Mouse (Mus musculus): ENCODE measurements around the gene Hoxa10. TPM values are rescaled to one million over a fixed set of nuclear protein-coding genes. Genes with fewer than 3 reads are reported as not detected.

Gene Hoxa10
- polyA plus RNA-seq, 1 experiment from 2014 or later, result not detected

- DNase-seq (no peak), ATAC-seq (no peak)
- TF ChIP-seq EP300 (IDR thresholded peaks at IDR 0.05; ENCODE audit: low read depth) (no peak), CTCF (IDR thresholded peaks at IDR 0.05; ENCODE audit: low read depth) (no peak)
- peaks cover 8% of the 10 kb centered on the region for H3K4me1 ChIP-seq (ENCODE audit: insufficient read depth)
- H3K27me3 ChIP-seq (ENCODE audit: insufficient read depth, low read length), result peaks cover 100% of the 10 kb centered on the region
- H3K4me3 ChIP-seq (ENCODE audit: low read depth, low read length), result peak overlapping the region; percentile 22
- H3K9ac ChIP-seq (replicated peaks), result no peak overlapping the region
- no peaks in the 10 kb centered on the region for H3K9me3 ChIP-seq (ENCODE audit: low read length)
- H3K36me3 ChIP-seq (replicated peaks; ENCODE audit: insufficient read depth, low read length), result no peaks in the 10 kb centered on the region
- under 1% methylated on average over 71 of the region's 71 CpGs for WGBS (ENCODE audit: insufficient replicate concordance)
- no peak overlapping the region for H3K27ac ChIP-seq (ENCODE audit: low read depth)
- no peak overlapping the region for H3K4me2 ChIP-seq (ENCODE audit: low read depth, low read length)
Measured at GRCm38 (mm10) chr6:52245040-52245756, 4.5 kb upstream of the Hoxa10 start.

GRCm38 (mm10) chr6:52244471-52245039, 3.9 kb upstream of the Hoxa10 start:
- no peak for ATAC-seq
- TF ChIP-seq EP300 (IDR thresholded peaks at IDR 0.05; ENCODE audit: low read depth), result no peak
- TF ChIP-seq CTCF (IDR thresholded peaks at IDR 0.05; ENCODE audit: low read depth), result no peak
- Histone ChIP-seq H3K27ac (ENCODE audit: low read depth) (no peak overlapping the region), H3K4me1 (ENCODE audit: insufficient read depth) (peaks cover 8% of the 10 kb centered on the region), H3K36me3 (replicated peaks; ENCODE audit: insufficient read depth, low read length) (no peaks in the 10 kb centered on the region), H3K9ac (replicated peaks) (no peak overlapping the region), H3K4me2 (ENCODE audit: low read depth, low read length) (no peak overlapping the region), H3K4me3 (ENCODE audit: low read depth, low read length) (peak overlapping the region; percentile 22; the same call in 1 of the 2 replicates), H3K27me3 (ENCODE audit: insufficient read depth, low read length) (peaks cover 100% of the 10 kb centered on the region), H3K9me3 (ENCODE audit: low read length) (no peaks in the 10 kb centered on the region)
- DNase-seq, result no peak
- 2% methylated on average over 23 of the region's 23 CpGs for WGBS (ENCODE audit: insufficient replicate concordance)

- Histone ChIP-seq H3K27me3 (ENCODE audit: insufficient read depth, low read length) (peaks cover 100% of the 10 kb centered on the region), H3K4me2 (ENCODE audit: low read depth, low read length) (no peak overlapping the region), H3K27ac (ENCODE audit: low read depth) (no peak overlapping the region), H3K9me3 (ENCODE audit: low read length) (no peaks in the 10 kb centered on the region), H3K4me3 (ENCODE audit: low read depth, low read length) (no peak overlapping the region), H3K4me1 (ENCODE audit: insufficient read depth) (peaks cover 8% of the 10 kb centered on the region), H3K36me3 (replicated peaks; ENCODE audit: insufficient read depth, low read length) (no peaks in the 10 kb centered on the region), H3K9ac (replicated peaks) (no peak overlapping the region)
- TF ChIP-seq CTCF (IDR thresholded peaks at IDR 0.05; ENCODE audit: low read depth), result no peak
- no peak for TF ChIP-seq EP300 (IDR thresholded peaks at IDR 0.05; ENCODE audit: low read depth)
- WGBS (ENCODE audit: insufficient replicate concordance), result 4% methylated on average over 12 of the region's 12 CpGs
- DNase-seq (no peak), ATAC-seq (no peak)
Measured at GRCm38 (mm10) chr6:52243681-52244121, 3.0 kb upstream of the Hoxa10 start.

GRCm38 (mm10) chr6:52242801-52243332, 2.2 kb upstream of the Hoxa10 start:
- Histone ChIP-seq H3K9ac (replicated peaks) (no peak overlapping the region), H3K4me1 (ENCODE audit: insufficient read depth) (peaks cover 8% of the 10 kb centered on the region), H3K4me2 (ENCODE audit: low read depth, low read length) (no peak overlapping the region), H3K27me3 (ENCODE audit: insufficient read depth, low read length) (peaks cover 100% of the 10 kb centered on the region), H3K36me3 (replicated peaks; ENCODE audit: insufficient read depth, low read length) (no peaks in the 10 kb centered on the region), H3K9me3 (ENCODE audit: low read length) (no peaks in the 10 kb centered on the region), H3K4me3 (ENCODE audit: low read depth, low read length) (no peak overlapping the region), H3K27ac (ENCODE audit: low read depth) (no peak overlapping the region)
- 7% methylated on average over 4 of the region's 4 CpGs for WGBS (ENCODE audit: insufficient replicate concordance)
- no peak for TF ChIP-seq EP300 (IDR thresholded peaks at IDR 0.05; ENCODE audit: low read depth)
- no peak for TF ChIP-seq CTCF (IDR thresholded peaks at IDR 0.05; ENCODE audit: low read depth)
- ATAC-seq (no peak), DNase-seq (no peak)

- Histone ChIP-seq H3K36me3 (replicated peaks; ENCODE audit: insufficient read depth, low read length) (no peaks in the 10 kb centered on the region), H3K4me3 (ENCODE audit: low read depth, low read length) (no peak overlapping the region), H3K4me2 (ENCODE audit: low read depth, low read length) (no peak overlapping the region), H3K27ac (ENCODE audit: low read depth) (no peak overlapping the region), H3K9me3 (ENCODE audit: low read length) (no peaks in the 10 kb centered on the region), H3K4me1 (ENCODE audit: insufficient read depth) (peaks cover 6% of the 10 kb centered on the region), H3K27me3 (ENCODE audit: insufficient read depth, low read length) (peaks cover 100% of the 10 kb centered on the region), H3K9ac (replicated peaks) (no peak overlapping the region)
- TF ChIP-seq CTCF (IDR thresholded peaks at IDR 0.05; ENCODE audit: low read depth), result no peak
- TF ChIP-seq EP300 (IDR thresholded peaks at IDR 0.05; ENCODE audit: low read depth), result no peak
- WGBS (ENCODE audit: insufficient replicate concordance), result 4% methylated on average over 9 of the region's 9 CpGs
- no peak for ATAC-seq
- DNase-seq, result no peak
Measured at GRCm38 (mm10) chr6:52241001-52241621, 457 bp upstream of the Hoxa10 start.

All from liver, postnatal 0 days (tissue).